Mouse (Mus musculus): Measurements from ENCODE around the gene Tmed2. TPM values are rescaled to one million over a fixed set of nuclear protein-coding genes. Genes with fewer than 3 reads are reported as not detected.
"Not testable (repeated sequence)": the region's sequence is repeated elsewhere in the genome, so short reads cannot be mapped to it uniquely, and the experiment has no call there.

The Tmed2 gene
- polyA plus RNA-seq, 1 experiment from 2014 or later: 267 TPM

- Histone ChIP-seq H3K27me3 (ENCODE audit: insufficient read depth, low read length) (no peaks in the 10 kb centered on the region), H3K9ac (replicated peaks) (no peak overlapping the region), H3K36me3 (replicated peaks; ENCODE audit: insufficient read depth, low read length) (no peaks in the 10 kb centered on the region), H3K27ac (ENCODE audit: low read depth) (peak overlapping the region; percentile 24; the same call in 1 of the 2 replicates), H3K4me2 (ENCODE audit: low read depth, low read length) (0 out of 2 replicates have a peak overlapping the region, but pooled peaks have one; percentile 0), H3K9me3 (ENCODE audit: low read length) (no peaks in the 10 kb centered on the region), H3K4me1 (ENCODE audit: insufficient read depth) (peaks cover 24% of the 10 kb centered on the region), H3K4me3 (ENCODE audit: low read depth, low read length) (no peak overlapping the region)
- ATAC-seq: peak; percentile 54
- no peak for TF ChIP-seq CTCF (IDR thresholded peaks at IDR 0.05; ENCODE audit: low read depth)
- no peak for TF ChIP-seq EP300 (IDR thresholded peaks at IDR 0.05; ENCODE audit: low read depth)
- WGBS (ENCODE audit: insufficient replicate concordance): 33% methylated on average over 9 of the region's 9 CpGs
- peak; percentile 35 for DNase-seq
Measured at GRCm38 (mm10) chr5:124498221-124498876, 42.1 kb upstream of the Tmed2 start.

GRCm38 (mm10) chr5:124499001-124499400 is 41.5 kb upstream of the Tmed2 start:
- TF ChIP-seq CTCF (IDR thresholded peaks at IDR 0.05; ENCODE audit: low read depth) (no peak), EP300 (IDR thresholded peaks at IDR 0.05; ENCODE audit: low read depth) (no peak)
- no peak overlapping the region for H3K9ac ChIP-seq (replicated peaks)
- 42% methylated on average over 5 of the region's 5 CpGs for WGBS (ENCODE audit: insufficient replicate concordance)
- ATAC-seq (no peak), DNase-seq (no peak)
- H3K36me3 ChIP-seq (replicated peaks; ENCODE audit: insufficient read depth, low read length): no peaks in the 10 kb centered on the region
- 0 out of 2 replicates have a peak overlapping the region, but pooled peaks have one; percentile 0 for H3K4me2 ChIP-seq (ENCODE audit: low read depth, low read length)
- no peaks in the 10 kb centered on the region for H3K9me3 ChIP-seq (ENCODE audit: low read length)
- peak overlapping the region; percentile 24; the same call in 1 of the 2 replicates for H3K27ac ChIP-seq (ENCODE audit: low read depth)
- H3K4me1 ChIP-seq (ENCODE audit: insufficient read depth): peaks cover 24% of the 10 kb centered on the region
- no peaks in the 10 kb centered on the region for H3K27me3 ChIP-seq (ENCODE audit: insufficient read depth, low read length)
- no peak overlapping the region for H3K4me3 ChIP-seq (ENCODE audit: low read depth, low read length)

- H3K27ac ChIP-seq (ENCODE audit: low read depth); H3K4me2 ChIP-seq (ENCODE audit: low read depth, low read length); H3K27me3 ChIP-seq (ENCODE audit: insufficient read depth, low read length); H3K9me3 ChIP-seq (ENCODE audit: low read length); ATAC-seq; H3K36me3 ChIP-seq (replicated peaks; ENCODE audit: insufficient read depth, low read length); DNase-seq; H3K9ac ChIP-seq (replicated peaks); H3K4me3 ChIP-seq (ENCODE audit: low read depth, low read length): not testable (repeated sequence)
- WGBS (ENCODE audit: insufficient replicate concordance): 79% methylated on average over 2 of the region's 4 CpGs
- H3K4me1 ChIP-seq (ENCODE audit: insufficient read depth): peaks cover 24% of the 10 kb centered on the region
Measured at GRCm38 (mm10) chr5:124500037-124500436, 40.5 kb upstream of the Tmed2 start.

- DNase-seq: no peak
- no peak overlapping the region for H3K4me2 ChIP-seq (ENCODE audit: low read depth, low read length)
- ATAC-seq: no peak
- H3K27ac ChIP-seq (ENCODE audit: low read depth): no peak overlapping the region
- H3K4me3 ChIP-seq (ENCODE audit: low read depth, low read length): no peak overlapping the region
- H3K36me3 ChIP-seq (replicated peaks; ENCODE audit: insufficient read depth, low read length): no peaks in the 10 kb centered on the region
- TF ChIP-seq CTCF (IDR thresholded peaks at IDR 0.05; ENCODE audit: low read depth) (no peak), EP300 (IDR thresholded peaks at IDR 0.05; ENCODE audit: low read depth) (no peak)
- no peak overlapping the region for H3K9ac ChIP-seq (replicated peaks)
- H3K27me3 ChIP-seq (ENCODE audit: insufficient read depth, low read length): no peaks in the 10 kb centered on the region
- H3K9me3 ChIP-seq (ENCODE audit: low read length): no peaks in the 10 kb centered on the region
- 79% methylated on average over 3 of the region's 3 CpGs for WGBS (ENCODE audit: insufficient replicate concordance)
- peaks cover 24% of the 10 kb centered on the region for H3K4me1 ChIP-seq (ENCODE audit: insufficient read depth)
Measured at GRCm38 (mm10) chr5:124500573-124500972, 39.9 kb upstream of the Tmed2 start.

DNA sequence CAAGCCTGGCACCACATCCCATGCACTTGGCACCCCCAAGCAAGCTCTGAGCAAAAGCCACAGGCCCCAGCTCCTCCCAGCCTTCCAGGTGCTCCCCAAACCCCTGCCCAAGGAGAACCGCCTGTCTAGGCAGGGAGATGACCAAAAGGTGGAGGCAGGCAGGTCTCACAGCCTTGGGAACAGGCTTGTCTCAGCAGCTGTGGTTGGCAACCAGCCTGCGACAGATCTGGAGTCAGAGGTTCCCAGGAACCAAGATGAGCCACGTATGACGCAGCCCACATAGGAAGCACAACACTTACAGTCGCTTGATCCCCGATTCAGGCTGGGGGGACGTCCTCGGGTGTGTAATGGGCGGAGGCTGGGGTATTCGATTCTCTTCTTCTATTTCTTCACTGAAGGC is 39.0 kb upstream of the Tmed2 start:
- Histone ChIP-seq H3K4me3 (ENCODE audit: low read depth, low read length) (no peak overlapping the region), H3K9me3 (ENCODE audit: low read length) (no peaks in the 10 kb centered on the region), H3K36me3 (replicated peaks; ENCODE audit: insufficient read depth, low read length) (no peaks in the 10 kb centered on the region), H3K27ac (ENCODE audit: low read depth) (no peak overlapping the region), H3K4me2 (ENCODE audit: low read depth, low read length) (no peak overlapping the region), H3K27me3 (ENCODE audit: insufficient read depth, low read length) (no peaks in the 10 kb centered on the region), H3K9ac (replicated peaks) (no peak overlapping the region), H3K4me1 (ENCODE audit: insufficient read depth) (peaks cover 22% of the 10 kb centered on the region)
- DNase-seq (no peak), ATAC-seq (no peak)
- WGBS (ENCODE audit: insufficient replicate concordance): 80% methylated on average over 10 of the region's 10 CpGs
- TF ChIP-seq CTCF (IDR thresholded peaks at IDR 0.05; ENCODE audit: low read depth) (no peak), EP300 (IDR thresholded peaks at IDR 0.05; ENCODE audit: low read depth) (no peak)

- no peak overlapping the region for H3K4me2 ChIP-seq (ENCODE audit: low read depth, low read length)
- no peak overlapping the region for H3K27ac ChIP-seq (ENCODE audit: low read depth)
- H3K9ac ChIP-seq (replicated peaks): no peak overlapping the region
- ATAC-seq (no peak), DNase-seq (no peak)
- no peak overlapping the region for H3K4me3 ChIP-seq (ENCODE audit: low read depth, low read length)
- TF ChIP-seq CTCF (IDR thresholded peaks at IDR 0.05; ENCODE audit: low read depth): no peak
- no peak for TF ChIP-seq EP300 (IDR thresholded peaks at IDR 0.05; ENCODE audit: low read depth)
- WGBS (ENCODE audit: insufficient replicate concordance): 85% methylated on average over 14 of the region's 14 CpGs
- no peaks in the 10 kb centered on the region for H3K36me3 ChIP-seq (replicated peaks; ENCODE audit: insufficient read depth, low read length)
- no peaks in the 10 kb centered on the region for H3K27me3 ChIP-seq (ENCODE audit: insufficient read depth, low read length)
- H3K9me3 ChIP-seq (ENCODE audit: low read length): no peaks in the 10 kb centered on the region
- peaks cover 4% of the 10 kb centered on the region for H3K4me1 ChIP-seq (ENCODE audit: insufficient read depth)
Measured at GRCm38 (mm10) chr5:124503742-124504141, 36.8 kb upstream of the Tmed2 start.
